Mouse (Mus musculus): ENCODE measurements at regions not wholly inside any gene's neighbourhood (a gene's known extent, or its start where the extent isn't known, plus 50 kb on each side); places are given as distances from the start of the nearest gene placed in this dataset.

DNA sequence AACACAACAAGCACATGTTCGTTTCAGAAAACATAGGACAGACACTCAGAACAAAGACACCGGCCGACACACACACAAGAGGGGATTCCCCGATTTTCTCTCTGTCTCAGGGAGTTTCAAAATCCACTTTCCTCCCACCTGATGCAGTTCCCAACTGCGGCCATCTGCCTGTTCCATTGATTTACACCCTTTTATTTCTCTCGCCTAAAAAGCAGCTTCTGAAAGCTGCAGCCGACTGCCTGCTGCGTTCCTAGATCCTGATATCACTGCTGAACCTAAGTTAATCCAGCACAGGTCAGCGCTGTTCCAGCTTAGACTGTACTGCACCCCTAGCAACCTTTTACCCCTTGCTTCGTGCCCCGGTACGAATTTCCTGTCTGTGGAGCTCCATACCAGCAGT is 237.0 kb downstream of the Impad1 start:
- no peak for DNase-seq

DNA sequence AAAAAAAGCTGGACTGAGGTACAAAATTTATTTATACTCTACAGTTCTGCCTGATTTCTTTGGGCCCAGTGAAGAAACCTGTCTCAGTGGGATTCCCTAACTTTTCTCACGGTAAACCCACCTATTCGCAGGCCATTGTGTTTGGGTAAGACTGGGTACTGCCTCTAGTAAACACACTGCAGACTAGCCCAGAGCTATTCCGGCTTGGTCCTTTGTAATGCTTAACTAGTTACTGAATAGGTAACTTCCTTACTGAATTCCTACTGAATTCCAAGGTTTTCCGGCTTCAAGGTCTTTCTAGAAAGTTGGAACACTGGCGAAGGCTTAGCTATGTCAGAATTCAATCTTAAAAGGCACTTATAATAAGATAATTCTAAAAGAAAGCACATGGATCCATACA is 242.9 kb downstream of the Impad1 start:
- DNase-seq, result no peak

DNA sequence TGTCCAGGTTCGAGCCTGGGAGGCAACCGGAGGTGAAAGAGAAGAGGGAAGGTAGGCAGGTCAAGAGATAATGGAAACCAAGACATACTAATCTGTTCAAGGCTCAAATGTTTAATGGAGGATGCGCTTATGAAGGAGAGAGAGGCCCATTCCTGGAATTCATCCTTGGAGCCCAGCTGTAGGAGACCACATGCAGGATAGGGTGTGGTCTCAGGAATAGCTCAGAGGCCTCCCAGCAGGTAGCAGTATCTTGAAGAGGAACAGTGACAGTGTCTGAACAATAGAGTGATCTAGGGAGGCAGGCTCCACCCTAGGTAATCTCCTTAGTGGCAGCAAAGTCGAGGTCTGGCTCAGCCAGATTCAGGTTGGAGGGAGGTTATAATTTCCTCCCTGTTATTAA is 243.3 kb downstream of the Impad1 start:
- DNase-seq, result no peak

DNA sequence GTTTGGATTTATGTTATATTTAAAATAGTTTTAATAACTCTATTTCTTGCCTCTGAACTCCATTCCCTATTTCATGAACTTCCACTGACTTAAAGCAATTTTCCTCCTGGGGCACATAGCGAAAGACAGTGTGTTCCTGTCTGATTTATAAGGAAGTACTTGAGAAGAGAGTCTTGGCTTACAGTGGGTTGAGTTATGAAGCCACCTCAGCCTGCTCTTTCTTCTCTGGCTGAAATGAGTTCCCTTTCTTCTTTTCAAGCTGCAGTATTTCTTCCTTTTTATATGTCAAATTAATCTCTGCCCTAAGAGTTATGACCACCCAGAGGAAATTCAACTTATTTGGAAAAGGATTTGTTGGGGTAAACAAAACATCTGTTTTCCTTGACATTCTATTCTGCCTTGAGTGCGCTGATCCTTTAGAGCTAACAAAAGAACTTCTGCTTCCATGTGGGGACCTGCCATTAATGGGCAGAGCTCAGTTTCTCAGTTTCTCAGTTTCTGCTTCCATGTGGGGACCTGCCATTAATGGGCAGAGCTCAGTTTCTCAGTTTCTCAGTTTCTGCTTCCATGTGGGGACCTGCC is 255.9 kb downstream of the Impad1 start:
- no peak for DNase-seq

DNA sequence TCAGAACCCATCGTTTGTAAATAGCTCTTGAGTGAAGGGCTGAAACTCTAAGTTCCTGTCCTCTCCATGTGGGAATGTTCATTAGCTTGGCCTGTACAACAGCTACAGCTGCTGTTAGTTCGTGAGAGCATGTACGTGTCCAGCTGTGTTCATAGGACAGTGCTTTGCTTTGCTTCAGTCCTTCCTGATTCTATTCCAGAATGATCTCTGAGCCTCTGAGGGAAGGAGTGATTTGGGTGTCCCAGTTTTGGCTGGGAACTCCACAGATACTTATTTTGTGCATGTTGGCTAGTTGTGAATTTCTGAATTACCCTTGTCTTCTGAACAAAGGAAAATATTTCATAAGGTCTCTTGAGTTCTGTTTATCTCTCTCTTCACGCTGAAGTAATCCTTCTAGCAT is 261.0 kb downstream of the Impad1 start:
- DNase-seq, result no peak

DNA sequence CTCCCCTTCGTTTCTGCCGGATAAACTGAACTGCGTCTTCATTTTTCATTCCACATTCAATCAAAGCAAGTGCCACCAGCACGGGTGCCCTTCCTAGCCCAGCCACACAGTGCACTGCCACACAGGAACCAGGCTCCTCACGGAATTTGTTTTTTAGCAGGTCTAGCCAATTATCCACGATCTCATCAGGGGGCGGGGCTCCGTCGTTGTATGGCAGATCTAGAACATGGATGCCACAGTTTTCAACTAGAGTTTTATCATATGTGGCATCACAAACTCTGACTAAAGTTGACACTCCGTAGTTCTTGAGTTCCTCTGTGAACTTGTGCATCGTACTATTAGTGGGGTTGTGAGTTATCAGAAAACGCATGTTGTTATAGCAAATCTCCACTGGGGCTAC is 264.8 kb downstream of the Impad1 start:
- peak in 1 of 2 experiments; percentile 3 for DNase-seq

DNA sequence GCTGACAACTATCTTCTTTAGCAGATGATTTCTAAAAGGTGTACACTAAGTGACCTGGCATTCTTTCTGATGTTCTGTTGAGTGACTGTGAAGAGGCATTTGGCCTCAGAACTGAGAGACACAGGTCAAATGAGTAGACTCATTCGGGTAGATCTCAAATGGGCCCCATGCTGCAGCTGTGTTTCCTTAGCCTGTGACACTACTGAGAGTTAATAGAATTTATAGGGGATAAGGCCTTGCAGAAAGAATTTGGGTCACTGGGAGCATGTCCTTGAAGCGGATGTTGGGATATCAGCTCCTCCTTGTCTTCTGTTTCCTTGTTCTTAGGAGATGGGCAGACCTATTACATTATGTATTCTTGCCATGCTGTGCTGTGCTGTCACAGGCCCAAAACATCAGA is 271.4 kb downstream of the Impad1 start:
- DNase-seq, result no peak

DNA sequence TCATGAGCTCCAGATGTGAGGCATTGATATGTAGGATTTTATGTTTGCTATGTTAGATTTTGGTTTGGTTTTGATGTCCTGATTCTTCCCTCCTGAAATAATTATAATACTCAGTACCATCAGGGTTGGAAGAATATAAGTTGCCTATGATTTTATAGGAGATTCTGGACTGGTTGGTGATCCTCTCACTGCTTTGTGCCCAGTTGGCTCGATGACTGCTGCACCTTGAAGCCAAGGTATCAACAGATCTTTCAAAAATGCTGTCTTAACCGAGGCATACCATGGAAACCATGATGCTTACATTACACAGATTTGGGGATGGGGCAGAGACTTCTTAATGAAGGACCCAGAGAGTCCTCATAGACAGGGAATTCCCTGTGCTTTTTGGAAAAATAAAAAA is 274.4 kb downstream of the Impad1 start:
- no peak for DNase-seq

DNA sequence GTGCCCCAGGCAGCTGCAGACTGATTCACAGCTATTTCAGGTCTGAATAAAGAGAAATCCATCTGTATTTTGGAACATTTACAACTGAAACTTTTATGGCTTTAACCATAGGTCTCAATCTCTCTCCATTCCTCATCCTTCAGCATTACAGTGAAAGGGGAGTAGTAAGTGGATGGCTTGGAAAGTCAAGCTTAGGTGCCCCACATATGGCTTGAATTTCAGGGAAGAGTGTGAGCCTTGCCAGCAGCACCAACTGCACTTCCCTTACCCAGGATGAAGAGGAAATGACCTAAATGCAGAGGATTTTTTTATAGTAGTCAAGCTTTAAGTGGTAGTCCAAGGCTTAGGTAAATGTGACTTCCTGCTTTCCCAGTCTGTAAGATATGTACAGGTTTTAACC is 279.8 kb downstream of the Impad1 start:
- DNase-seq, result no peak

DNA sequence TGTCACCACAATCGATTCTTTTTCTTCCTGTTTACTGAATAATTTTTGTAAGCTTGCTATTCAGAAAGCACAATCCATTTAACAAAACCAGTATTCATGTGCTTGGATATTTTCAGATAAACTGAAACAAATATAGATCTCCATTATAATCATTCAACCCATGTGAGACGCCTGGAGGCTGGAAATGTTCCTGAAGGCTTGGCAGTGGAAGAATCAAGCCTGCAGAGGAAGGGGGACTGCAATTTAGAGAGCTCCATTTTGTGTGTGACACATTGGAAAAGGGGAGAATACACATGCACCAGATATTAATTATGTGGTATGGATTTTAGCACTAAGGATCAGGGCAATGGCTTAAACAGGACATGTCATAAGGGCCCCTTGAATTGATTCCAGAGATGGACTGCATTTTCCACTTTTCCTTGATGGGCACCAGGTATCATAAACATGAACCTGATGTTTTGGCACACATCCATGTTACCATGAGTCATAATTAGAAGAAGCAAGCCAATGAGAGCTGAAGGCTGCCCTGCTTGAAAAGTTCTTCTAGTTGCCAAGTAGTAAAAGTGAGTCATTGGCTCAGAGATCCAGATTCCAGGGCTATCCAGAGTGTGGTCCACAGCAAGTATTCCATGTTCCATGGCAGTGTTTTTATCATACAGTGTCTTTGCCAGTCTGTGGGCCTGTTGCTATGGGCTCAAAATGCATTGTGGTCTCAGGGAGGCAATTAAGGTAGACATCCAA is 282.8 kb downstream of the Impad1 start:
- no peak for DNase-seq

DNA sequence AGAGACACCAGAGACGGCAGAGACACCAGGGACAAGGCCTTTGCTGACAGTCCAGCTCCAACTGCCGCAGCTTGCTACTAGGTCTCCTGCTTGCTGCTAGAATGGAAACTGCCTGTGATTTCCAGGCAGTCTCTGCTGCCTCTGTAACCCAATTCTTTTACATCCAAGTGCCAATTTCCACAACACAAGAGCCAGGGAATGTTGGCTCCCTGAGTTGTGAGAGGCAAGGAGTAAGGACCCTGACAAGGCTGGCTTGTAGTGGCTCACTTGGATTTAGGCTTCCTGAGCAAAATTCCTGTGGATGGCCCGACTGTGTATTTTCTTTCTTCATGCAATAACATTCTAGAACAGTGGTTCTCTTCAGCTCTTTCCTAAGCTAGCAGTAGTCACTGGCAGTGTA is 283.9 kb downstream of the Impad1 start:
- DNase-seq, result peak; percentile 5 to 6

DNA sequence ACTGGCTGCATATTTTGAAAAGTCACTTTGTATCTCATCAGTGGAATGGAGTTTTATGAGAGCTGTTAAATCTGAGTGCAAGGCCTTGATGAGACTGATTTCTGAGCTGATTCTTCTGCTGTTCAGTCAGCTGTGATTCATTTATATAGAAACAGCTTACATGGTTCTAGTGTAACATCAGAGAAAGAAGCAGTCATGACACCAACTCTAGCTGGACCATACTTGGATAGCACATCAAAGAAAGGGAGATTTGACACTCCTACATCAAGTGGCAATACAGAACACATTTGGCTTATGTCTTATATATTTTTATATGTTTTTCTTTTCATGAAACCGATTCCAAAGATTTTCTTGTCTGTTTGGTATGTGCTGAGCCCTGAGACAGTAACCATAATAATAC is 296.0 kb downstream of the Impad1 start:
- DNase-seq, result no peak

DNA sequence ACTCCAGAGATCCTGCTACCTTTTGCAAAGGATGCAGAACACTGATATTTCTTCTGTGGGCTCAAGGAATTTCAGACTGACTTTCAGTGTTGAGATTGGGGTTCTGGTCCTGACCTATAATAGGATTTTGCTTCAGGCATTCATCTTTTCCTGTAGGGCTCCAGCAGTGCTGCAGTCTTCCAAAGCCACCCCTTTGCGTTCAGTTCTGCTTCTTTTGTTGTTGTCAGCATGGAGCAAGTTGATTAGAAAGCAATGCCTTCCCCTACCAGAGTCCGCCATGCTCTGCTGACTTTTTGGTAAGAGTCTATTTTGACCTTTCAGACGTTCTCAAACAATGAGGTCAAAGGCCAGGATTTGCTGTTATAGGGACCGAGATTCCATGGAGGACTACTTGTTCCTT is 297.0 kb downstream of the Impad1 start:
- no peak for DNase-seq

DNA sequence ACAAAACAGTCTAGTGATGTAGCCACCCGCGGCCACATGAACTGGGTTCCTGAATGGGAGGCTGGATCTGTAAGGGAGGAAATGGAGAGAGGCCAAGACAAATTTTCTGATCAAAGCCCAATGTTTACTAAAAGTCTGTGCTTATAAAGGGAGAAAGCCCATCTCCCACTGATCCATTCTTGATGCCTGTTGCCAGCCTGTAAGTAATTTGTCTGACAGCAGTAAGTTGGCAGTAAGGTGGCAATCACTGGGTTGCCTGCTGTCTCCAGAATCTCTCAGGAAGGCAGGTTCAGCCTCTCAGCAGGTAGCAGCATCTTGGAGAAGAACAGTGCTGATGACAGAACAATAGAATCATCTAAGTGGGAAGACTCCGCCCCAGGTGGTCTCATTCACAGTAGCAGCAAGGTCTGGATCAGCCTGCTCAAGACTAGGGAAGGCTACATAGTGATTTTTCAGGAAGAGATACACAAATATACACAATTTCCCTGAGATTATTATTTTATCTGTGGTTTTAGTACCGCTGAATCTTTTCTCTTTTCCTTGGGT is 327.9 kb downstream of the Impad1 start:
- DNase-seq, result peak; percentile 19 to 43

DNA sequence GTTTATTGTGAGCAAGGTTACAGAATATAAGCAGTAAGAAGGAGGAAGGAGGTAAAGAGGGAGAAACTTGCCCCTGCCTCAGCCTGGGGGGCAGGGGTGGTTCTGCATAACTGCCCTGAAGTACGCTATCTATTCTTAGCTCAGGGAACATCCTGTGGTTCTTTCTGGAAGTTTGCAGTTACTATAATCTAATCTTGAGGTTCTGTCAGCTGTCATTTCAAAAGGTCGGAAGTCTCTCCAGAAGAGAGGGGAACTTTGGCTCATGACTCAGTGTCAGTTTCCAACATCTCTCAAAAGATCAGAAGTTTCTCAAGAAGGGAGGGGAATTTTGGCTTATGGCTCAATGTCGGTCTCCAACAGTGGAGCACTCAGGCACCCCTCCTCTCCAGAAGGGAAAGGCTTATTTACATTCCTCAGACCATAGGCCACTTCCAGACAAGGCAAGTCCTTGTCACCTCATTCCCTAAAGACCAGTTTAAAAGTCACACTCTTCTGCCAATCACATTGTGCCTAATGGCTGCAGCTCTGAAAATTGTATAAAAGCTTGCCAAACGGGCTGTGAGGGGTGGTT is 328.9 kb downstream of the Impad1 start:
- DNase-seq, result no peak

DNA sequence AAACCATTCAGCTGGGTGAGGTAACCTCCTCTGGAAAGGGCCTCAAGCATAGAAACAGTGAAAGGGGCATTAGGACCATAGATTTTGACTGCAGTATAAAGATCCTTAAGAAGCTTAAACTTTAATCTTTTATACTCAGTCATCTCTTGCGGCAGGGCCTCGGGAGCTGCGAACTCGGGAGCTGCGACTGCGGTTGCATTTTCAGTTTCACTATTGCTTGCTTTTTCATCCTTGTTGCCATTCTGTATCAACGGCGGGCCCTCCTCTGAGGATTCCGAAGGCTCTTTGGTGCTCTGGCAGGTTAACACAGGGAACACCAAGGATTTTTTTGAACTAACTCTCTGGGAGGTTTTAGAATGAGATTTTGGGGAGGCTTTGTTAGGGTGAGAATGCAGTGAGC is 333.9 kb downstream of the Impad1 start:
- DNase-seq, result no peak

DNA sequence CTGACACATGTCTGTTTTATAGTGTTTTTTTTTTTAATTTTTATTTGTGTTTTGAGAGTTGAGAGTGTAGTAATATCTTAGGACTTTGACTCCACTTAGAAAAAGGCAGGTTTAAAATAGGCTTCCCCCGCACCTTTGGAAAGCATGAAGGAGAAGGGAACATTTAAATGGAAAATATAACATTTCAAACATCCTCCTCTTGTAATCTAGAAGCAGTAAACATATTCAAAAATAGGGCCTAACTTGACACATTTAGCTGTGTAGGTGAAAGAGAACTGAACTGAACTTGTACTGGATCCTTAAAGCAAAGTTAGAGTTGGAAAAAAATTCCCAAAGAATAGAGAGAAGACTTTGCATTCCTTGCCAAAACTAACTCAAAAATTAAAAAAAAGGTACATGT is 343.1 kb downstream of the Impad1 start:
- DNase-seq, result no peak

DNA sequence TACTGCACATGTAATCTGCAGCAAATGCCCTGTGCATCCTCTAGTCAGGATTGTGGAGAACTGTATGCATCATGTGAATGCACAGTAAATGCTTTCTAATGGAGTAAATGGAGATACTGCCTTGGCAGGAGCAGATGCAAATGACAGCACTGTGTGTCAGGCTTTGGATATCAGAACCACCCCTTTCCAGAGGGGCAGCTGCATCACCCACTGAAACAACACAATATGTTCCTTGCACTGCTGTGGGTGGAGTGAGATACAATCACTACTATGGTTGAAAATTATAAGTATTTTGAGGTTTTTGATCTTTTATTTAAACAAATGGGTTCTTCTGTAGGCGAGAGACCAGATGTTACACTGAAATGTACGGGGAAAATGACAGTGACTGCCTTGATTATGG is 350.5 kb downstream of the Impad1 start:
- DNase-seq, result no peak

DNA sequence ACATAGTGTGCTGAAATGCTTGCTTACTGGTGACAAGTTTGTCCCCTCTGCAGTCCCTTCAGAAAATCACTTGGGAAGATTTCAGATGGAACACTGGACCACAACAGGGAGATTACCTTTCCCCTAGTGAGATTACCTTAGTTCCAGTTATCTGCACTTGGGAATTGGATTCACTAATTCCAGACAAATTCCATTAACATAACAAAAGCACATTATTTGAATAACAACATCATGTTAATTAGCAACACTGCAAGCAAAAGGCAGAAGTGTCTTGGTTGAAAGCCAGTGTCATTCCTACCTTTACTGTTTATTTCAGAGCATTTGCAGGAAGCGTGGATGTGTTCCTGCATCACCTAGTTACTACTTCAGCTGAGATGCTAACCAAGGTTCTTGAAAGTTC is 355.6 kb downstream of the Impad1 start:
- DNase-seq, result no peak

DNA sequence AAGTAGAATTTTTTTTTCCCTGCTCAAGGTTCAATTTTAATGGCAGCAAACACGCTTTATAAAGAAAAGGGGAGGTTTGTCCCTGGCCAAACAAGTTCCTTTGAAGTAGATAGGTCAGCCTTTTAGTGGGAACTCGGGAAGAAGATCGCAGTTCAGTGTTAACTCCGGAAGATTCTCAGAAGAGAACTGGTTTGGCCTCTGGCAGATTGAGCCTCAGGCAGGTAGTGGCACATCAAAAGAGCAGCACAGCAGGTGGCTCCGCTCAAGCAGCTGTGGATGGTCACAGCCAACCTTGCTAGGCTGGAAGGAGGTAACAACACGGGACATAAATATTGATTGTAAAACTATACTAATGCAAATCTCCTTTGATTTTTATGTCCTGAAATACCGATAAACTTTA is 347.2 kb upstream of the Sdr16c6 start:
- peak in 1 of 2 experiments; percentile 2 for DNase-seq

DNA sequence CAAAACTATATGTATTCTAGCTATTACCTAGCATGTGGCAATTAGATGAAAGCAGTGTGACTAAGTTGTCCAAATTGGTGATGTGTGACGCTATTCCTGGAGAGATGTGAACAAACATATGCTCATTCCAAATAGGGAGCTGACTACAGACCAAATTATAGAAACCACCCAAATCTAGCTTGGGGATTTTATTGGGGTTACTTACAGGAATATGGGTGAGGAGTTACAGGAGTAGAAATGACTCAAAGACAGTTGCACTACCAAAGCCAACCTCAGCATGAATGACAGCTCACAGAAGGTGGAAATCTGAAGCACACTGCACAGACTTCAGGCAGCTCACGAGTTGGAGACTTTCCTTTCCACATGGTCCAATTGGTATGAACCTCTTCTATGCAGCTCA is 326.5 kb upstream of the Sdr16c6 start:
- DNase-seq, result no peak

DNA sequence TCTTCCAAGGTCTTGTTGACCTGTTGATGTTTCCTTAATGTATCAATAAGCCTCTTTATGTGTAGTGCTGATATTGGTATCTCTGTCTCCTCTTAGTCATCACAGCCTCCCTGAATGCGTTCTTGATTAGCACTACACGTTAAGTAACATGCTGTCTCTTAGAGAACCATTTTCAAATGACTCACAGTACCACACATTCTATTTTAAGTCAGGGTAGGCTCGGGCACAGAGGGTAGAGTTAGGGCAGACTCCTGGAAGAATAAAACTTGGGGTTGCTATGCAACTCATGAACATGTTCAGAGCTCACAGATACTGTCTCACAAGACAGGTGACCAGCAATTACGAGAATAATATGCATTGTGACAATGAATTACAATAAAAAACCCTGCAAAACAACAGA is 320.1 kb upstream of the Sdr16c6 start:
- no peak for DNase-seq

DNA sequence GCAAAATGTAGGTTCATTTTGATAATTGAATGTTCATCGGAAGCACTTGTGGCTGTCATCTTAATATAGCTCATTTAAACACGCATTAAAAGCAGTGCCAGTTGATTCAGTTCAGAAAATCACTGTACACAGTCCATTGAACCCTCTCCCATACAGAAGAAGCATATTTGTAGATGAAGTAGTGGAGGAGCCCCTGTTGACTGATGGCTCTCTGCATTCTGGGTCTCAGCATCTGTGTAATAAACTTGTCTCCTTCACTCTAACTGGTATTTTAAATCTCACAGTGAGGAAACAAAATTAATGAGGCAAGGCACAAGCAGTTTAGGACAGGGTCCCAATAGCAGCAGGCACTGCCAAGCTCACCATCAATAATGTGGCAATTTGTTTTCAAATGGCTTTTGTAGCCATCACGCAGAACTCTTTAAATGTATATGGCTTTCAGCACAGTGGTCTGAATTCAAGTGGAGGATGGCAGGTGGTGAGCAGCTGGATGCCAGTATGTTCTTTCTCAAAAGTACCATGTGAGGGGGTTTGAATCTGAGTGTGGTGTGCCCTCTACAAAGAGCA is 302.8 kb upstream of the Sdr16c6 start:
- no peak for DNase-seq

DNA sequence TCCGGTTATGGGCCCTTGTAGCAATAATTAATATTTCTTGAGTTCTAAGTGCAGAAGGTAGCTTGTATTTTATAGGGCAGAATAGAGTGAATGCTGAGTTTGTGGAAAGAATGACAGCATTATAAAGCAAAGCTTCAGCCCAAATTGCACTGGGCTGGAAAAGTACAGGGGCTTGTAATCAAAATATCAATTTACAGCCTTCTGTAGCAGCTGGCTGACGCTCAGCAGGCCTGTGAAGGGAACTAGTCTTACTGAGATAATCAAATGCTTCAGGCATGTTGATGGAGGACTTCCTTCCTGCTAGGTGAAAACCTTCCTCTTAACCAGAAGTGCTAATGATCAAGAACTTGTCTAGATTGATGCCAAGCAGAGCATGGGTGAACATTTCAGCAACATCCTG is 257.9 kb upstream of the Sdr16c6 start:
- no peak for DNase-seq
